Mouse (Mus musculus): Measurements from ENCODE around the gene Coasy.

- TF ChIP-seq CTCF (IDR thresholded peaks at IDR 0.05) = no peak
- no peak for TF ChIP-seq POLR2A (IDR thresholded peaks at IDR 0.05; ENCODE audit: insufficient read depth, low read depth, low read length)
These were observed 30.7 kb upstream of the Coasy start for GRCm38 (mm10) chr11:101051617-101052016.

Data from heart, adult 2 months (tissue).